Mouse (Mus musculus) heart, postnatal 10 days (tissue): ENCODE results near the gene Crlf1. TPM values are rescaled to one million over a fixed set of nuclear protein-coding genes. Genes with fewer than 3 reads are reported as not detected.

ENCODE experiments used
- DNase-seq, 2 experiments: peaks; one replicate each; pipeline ENCODE4 v3.0.0; 2021
- intact Hi-C: fragments of 180-260 bp; cut with DNase I; formaldehyde crosslinking; loops from one replicate; pipeline ENCODE4 v1.15.1; 2025
- total RNA-seq, 2 experiments: library from RNA; stranded (reverse); gene quantifications; 2 replicates each; pipeline ENCODE4 v1.2.3; 2021

The Crlf1 gene
- under 1 TPM; 0.38 to 0.72 TPM for total RNA-seq

DNA sequence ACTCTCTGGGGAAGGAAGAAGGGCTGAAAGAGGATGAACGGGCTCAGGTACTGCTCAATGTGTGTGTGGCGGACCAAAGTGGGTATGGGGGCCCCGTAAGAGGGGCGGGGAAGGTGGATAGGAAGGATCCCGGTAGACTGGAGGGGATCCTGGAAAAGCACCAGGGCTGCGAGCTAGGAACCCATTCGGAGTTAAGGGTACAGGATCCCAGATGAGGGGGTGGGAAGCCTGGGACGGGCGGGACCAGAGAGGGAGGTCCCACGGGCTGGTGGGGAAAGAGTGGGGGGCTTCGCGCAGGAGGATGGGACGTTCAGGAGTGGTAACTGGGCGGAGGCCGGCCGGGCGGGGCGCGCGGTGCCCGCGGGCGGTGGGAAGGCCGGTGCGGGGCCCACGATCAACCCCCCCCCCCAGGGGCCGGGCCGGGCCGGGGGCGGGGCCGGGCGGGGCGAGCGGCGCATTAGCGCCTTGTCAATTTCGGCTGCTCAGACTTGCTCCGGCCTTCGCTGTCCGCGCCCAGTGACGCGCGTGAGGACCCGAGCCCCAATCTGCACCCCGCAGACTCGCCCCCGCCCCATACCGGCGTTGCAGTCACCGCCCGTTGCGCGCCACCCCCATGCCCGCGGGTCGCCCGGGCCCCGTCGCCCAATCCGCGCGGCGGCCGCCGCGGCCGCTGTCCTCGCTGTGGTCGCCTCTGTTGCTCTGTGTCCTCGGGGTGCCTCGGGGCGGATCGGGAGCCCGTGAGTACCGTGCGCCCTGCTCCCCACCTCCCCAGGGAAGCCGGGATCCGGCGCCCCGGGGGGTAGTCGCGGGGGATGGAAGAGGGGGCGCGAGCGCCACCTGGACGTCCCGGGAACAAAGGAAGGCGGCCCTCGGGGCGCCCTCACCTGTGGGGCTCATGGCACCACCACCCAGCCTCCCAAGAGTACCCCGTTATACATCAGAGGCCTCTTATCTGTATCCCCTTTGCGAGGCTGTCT, at the start of gene Crlf1:
Gene Crlf1 (plus strand): TSS at position 495 of the 977 bp plus-strand sequence.
- DNase-seq = no peak
- intact Hi-C loops = no loop called here

DNA sequence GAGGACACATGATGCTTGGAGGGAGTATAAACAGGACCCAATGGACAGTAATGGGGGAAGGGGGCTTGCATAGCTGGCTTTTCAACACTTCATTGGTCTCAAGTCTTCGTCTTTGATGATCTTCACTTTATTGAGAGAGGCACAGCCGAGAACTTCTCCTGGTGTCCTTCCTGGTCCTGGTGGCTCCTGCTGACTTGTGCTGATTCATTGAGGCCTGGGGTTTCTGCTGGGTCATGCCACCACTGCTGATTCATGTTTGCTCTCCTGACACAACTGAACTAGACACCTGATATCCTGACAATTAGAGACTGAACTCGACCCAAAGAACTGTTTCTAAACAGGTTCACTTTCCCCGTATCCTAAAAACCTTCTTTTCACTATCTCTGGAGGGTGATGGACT, 49.6 kb upstream of the Crlf1 start:
- no peak for DNase-seq
- intact Hi-C loops = no loop called here

- no peak for DNase-seq
Observed at GRCm38 (mm10) chr8:70445988-70446387, 47.0 kb upstream of the Crlf1 start.

DNA sequence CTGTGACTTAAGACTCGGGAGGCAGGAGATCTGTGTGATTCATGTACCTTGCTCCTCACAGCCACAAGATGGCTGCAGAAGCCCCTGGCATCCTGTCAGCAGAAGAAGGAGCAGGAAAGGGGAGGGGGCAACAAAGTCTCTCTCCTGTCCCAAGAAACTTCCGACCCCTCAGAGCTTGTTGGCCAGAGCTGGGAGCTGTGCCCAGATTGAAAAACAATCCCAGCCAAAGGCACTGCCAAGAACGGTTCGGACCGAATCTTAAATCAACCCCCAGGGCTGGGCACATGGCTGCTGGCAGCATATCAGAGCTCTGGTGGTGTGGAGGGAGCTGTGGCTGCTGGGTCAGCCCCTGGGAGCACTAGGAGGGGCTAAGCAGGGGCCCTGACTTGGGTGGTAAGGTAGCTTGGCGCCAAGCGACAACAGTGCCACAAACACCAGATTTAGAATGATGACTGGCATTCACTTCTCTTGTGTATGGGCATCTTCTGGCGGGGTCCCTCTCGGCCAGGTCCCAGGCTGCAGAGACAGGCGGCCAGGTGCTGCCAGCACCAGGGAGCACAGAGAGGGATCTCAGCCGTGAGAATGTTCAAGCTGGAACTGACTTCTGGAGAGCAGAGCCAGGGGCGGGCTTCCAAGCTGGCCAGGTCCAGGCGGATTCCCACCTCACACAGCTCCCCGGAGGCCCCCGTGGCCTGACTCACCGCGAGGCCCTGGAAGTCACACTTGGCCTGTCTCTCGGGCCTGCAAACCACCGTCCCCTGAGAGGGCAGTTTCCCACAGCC, 45.1 kb upstream of the Crlf1 start:
- DNase-seq = peak in 1 of 2 experiments; percentile 56
- intact Hi-C loops = no loop called here

More at GRCm38 (mm10) chr8:70445988-70446387, 47.0 kb upstream of the Crlf1 start:
- intact Hi-C loops = no loop called here

DNA sequence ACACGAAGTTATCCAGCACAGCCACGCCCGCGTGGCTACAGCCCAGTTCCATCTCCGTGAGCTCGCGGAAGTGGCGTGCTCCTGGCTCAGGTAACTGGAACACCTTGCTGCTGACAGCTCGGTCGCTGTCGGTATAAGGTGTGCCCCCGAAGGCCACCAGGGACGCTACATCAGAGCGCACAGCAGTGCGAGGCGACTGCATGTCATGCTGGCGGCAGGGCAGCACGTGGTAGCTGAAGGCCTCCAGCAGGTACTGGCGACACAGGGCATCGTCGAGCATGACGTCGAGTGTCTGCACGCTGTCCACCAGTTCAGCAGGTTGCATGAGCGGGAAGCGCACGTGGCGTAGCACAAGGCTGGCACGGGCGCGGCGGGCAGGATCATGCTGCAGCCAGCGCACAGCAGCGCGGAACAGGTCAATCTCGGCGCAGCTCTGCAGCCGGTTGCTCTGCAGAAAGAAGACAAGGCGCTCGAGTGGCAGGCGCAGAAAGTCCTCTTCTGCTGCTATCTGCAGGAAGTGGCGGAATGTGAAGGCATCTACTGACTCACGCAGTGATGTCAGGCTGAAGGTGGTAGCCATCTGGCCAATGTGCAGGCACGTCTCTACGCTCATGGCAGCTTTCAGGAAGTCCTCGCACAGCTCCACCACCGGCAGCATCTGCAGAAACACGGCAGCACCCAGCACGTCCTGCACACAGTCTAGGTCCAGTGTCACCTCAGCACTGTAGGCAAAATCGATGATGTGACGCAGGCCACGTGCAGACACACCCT, 40.6 kb upstream of the Crlf1 start:
- no peak for DNase-seq
- intact Hi-C loops = no loop called here

DNA sequence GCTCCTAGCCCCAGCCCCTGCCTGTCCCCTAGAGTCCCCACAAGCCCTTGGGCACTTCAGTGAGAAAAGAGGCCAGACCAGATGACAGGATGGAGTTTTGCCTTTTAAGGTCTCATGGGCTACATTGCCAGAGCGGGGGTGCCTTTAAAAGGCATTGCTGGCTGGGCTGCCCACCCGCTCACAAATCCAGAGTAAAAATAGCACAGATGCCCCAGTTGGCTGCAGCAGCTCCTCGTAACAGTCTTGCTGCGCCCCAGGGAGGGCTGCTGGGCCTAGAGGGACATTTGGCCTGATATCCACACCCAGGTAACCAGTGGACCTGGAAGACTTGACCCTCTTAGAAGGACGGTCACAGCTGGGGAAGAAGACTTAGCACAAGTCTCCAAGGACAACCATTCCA, 39.1 kb upstream of the Crlf1 start:
- peak in 1 of 2 experiments; percentile 52 for DNase-seq
- intact Hi-C loops = no loop called here

- DNase-seq = no peak
- intact Hi-C loops = no loop called here
Observed at GRCm38 (mm10) chr8:70456996-70457395, 36.0 kb upstream of the Crlf1 start.

DNA sequence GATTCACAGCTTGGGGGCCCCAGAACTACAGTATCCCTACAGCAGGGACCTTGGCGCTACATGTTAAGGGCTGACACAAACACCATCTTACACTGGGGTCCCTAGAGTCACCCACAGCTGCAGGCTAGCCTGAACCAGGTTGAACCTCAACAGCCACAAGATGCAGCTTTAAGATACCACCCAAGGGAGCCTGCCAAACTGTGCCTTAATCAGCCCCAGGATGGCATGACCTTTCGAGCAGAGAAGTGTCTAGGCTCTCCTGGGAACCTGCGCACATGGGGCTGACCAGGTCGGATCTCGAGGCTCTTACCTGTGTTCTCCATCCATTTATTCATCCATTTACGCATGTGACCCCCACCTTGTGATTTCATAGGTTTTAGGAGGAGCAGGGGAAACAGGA, 35.1 kb upstream of the Crlf1 start:
- DNase-seq = no peak
- intact Hi-C loops = no loop called here

GRCm38 (mm10) chr8:70458462-70458861, 34.5 kb upstream of the Crlf1 start:
- no peak for DNase-seq
- intact Hi-C loops = no loop called here

- DNase-seq = no peak
- intact Hi-C loops = no loop called here
Observed at GRCm38 (mm10) chr8:70459636-70460035, 33.3 kb upstream of the Crlf1 start.

- intact Hi-C loops = no loop called here
- DNase-seq = no peak
Observed at GRCm38 (mm10) chr8:70460199-70460598, 32.8 kb upstream of the Crlf1 start.

DNA sequence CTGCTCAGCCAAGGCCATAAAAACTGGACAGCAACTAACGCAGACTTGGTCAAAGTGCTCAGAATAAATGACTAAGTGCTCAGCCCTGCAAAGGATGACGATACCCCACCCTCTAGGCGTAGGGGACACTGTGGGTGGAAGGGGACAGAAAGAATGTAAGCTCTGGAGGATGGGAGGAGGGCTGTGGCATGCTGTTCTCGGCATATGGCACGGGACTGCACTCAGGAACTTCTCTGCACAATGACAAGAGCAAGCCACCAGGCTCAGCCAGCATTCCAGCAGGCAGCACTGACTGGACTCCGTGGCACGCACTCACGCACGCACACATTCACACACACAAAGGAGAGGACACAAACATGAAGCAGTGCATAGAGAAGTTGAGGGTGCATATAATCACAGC, 32.4 kb upstream of the Crlf1 start:
- no peak for DNase-seq
- intact Hi-C loops = no loop called here

DNA sequence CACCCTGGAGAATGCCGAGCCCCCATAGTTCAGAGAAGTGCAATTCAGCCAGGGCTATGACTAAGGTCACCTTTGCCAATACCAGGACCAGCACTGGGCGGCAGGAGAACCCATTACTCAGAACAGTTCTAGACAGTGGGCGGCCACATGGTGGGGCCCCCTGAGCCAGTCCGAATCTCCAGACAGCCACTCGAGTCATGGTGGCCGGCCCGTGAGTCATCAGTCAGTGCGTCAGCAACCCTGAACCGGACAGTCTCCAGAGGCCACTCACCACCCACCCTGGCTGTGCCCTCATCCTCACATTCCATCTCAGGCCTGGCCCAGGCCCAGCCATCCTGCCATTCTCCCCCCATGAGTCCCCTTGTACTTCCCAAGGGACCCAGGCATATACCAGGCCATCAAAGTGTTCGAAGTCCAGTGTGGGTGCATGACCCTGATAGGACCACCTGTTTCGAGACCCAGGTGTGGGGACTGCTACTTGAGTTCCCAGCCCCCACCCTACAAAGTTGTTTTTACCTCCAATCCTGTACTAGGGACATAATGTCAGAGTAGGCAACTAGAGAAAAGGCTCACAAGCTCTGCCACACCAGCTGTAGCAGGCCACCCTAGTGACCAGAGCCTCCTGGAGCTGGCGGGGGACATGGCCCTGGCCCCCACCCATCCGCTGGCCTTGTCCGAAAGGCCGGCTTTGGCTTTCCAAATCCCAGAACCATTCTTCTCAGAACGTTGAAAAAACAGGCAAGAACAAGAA, 31.0 kb upstream of the Crlf1 start:
- intact Hi-C loops = no loop called here

DNA sequence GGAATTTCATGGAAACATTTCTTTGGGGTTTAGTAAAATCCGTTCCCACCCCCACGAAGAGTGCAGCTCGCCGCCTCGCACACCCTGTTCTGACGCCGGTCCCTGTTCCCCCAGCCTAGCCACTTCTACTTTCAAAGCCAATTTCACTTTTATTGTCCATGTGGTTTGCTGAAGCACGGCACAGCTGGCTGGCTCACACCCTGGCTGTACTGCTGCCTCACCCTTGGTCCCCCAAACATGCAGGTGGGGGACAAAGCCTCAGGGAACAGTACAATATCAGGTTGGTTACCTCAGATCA, 30.5 kb upstream of the Crlf1 start:
- DNase-seq = no peak
- intact Hi-C loops = no loop called here

More for the DNA sequence above, 31.0 kb upstream of the Crlf1 start:
- no peak for DNase-seq

GRCm38 (mm10) chr8:70463306-70463705, 29.7 kb upstream of the Crlf1 start:
- peak in 1 of 2 experiments; percentile 48 for DNase-seq
- intact Hi-C loops = no loop called here

DNA sequence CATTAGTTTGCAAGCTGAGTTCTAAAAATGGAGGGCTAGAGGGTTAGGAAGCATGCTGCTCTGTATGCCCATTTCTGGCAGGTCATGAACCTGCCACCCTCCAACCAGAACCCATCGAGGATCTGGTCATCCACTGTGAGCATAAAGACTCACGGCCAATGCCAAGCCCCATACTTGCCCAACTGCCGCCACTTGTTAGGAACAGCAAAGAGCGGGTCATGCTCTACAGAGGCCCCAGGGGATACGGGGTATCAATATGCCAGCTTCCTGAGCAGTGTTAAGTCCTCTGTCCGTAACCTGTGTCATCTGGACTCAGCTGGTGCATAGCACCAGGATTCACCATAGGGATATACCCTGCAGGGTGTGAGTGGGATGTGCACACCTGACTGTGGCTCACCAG, 28.8 kb upstream of the Crlf1 start:
- intact Hi-C loops = no loop called here
- DNase-seq = no peak

DNA sequence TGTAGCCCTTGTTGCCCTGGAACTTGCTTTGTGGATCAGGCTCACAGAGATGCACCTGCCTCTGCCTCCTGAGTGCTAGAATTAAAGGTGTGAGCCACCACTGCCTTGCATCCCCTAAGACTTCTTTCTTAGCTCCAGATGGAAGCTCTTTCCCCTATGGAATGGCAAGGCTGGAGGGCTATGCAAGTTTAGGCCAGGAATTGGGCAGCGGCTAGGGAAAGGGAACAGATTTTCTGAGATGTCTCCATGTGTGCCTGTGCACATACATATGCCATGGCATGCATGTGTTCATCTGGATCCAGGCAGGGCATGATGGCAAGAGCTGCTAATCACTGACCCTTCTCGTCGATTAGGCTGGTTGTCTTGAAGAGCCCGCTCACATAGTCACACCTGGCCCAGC, 27.3 kb upstream of the Crlf1 start:
- no peak for DNase-seq
- intact Hi-C loops = no loop called here

DNA sequence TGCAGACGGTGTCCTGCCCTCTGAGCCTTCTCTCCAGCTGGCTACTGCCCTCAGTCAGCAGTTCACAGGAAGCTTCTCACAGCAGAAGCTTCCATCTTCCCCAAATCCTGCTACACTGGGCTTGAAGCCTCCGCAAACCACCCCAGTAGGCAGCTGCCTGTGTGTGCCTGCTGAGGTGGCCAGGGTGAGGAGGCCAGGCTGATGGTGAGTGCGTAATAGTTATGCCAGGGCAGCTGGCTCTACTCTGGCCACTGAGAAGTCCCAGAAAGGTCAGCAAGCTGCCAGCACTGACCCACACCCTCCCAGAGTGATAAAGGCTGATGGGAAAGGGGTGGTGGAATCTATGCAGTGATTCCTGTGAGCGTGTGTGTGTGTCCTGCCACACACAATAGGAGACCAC, 26.7 kb upstream of the Crlf1 start:
- DNase-seq = no peak
- intact Hi-C loops = no loop called here

GRCm38 (mm10) chr8:70466771-70467170, 26.2 kb upstream of the Crlf1 start:
- intact Hi-C loops = no loop called here
- DNase-seq = peak; percentile 75 to 76

- peak; percentile 58 to 59 for DNase-seq
- intact Hi-C loops = no loop called here
Observed at GRCm38 (mm10) chr8:70467229-70467725, 25.7 kb upstream of the Crlf1 start.
